Mouse (Mus musculus) lung, adult 2 months (tissue): ENCODE data around the gene Hyal1. TPM values are rescaled to one million over a fixed set of nuclear protein-coding genes. Genes with fewer than 3 reads are reported as not detected.
"Not testable (repeated sequence)": the region's sequence is repeated elsewhere in the genome, so short reads cannot be mapped to it uniquely, and the experiment has no call there.

ENCODE experiments used
- DNase-seq: peaks from one replicate; pipeline ENCODE4 v3.0.0; 2022
- H3K4me1 ChIP-seq: fragments of 200-500 bp; 2 replicates; pipeline ENCODE4 v1.6.1; 2011; ENCODE audit warnings: low read length; ENCODE audit not compliant: control insufficient read depth, insufficient read depth
- H3K4me3 ChIP-seq: fragments of 200-500 bp; replicated peaks from 2 replicates; pipeline ENCODE3; 2011; ENCODE audit warnings: low read depth, mild to moderate bottlenecking, control low read depth, low read length; ENCODE audit errors: extremely low read depth
- CTCF ChIP-seq: fragments of 200-500 bp; IDR thresholded peaks from 2 replicates; pipeline ENCODE4 v1.5.1; 2011; ENCODE audit warnings: mild to moderate bottlenecking, low read length, control low read depth; ENCODE audit not compliant: insufficient read depth
- POLR2A ChIP-seq: fragments of 200-500 bp; IDR thresholded peaks from 2 replicates; pipeline ENCODE4 v1.6.1; 2011; ENCODE audit warnings: low read depth, mild to moderate bottlenecking, control low read depth, low read length, borderline replicate concordance; ENCODE audit errors: extremely low read depth
- WGBS: fragments of 180-500 bp; shearing (Covaris S2); methylation state at CpG from one replicate; pipeline ENCODE4 v1.1.7; 2018; 5-methylcytosine and 5-hydroxymethylcytosine counted together
- polyA plus RNA-seq: library from polyadenylated mRNA; depleted of rRNA; stranded (reverse); fragments of >200 nt; gene quantifications from 2 replicates; pipeline ENCODE4 v1.2.3, GENCODE M21; 2012

Hyal1 gene
- polyA plus RNA-seq, 1 experiment, result 26.5 TPM

DNA sequence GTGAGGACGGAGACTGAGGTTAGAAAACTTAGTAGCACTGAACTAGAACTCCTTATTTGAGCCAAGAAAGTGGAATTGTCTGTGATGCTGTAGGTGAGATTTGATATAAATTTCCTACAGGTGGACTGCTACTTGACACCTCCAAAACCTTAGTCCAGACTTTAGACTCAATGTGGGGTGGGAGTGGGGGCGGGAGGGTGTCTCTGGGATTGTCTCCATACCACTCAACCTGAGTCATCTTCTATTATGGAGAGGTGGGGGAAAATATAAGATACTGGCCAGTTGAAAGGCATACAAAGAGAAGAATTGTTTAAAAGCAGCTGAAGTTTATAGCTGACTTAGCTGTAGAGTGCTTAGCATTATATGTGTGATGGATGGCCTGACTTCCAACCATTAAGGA lies 21.0 kb upstream of the Hyal1 start:
- no peak for TF ChIP-seq POLR2A
- TF ChIP-seq CTCF, result no peak
- Histone ChIP-seq H3K4me1 (peaks cover 16% of the 10 kb centered on the region), H3K4me3 (peak overlapping the region; percentile 94)
- no peak for DNase-seq
- WGBS, result 15% methylated on average over 2 of the region's 2 CpGs

DNA sequence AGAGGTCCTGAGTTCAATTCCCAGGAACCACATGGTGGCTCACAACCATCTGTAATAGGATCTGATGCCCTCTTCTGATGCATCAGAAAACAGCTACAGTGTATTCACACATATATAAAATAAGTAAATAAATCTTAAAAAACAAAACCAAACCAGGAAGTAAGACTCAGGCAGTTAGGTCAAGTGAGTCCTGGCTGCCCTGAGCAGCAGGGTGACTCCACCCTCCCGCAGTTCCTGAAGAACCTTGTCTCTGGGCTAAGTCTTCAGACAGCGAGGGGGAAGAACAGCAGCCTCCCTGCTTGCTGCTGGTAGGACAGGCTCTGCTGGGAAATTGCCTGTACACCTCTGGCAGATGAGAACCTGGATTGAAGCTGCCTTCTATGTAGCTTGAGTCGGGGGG lies 20.4 kb upstream of the Hyal1 start:
- peaks cover 11% of the 10 kb centered on the region for H3K4me1 ChIP-seq
- 32% methylated on average over 3 of the region's 3 CpGs for whole genome bisulfite sequencing
- DNase-seq, result no peak
- H3K4me3 ChIP-seq, result no peak overlapping the region
- no peak for TF ChIP-seq CTCF
- no peak for TF ChIP-seq POLR2A

DNA sequence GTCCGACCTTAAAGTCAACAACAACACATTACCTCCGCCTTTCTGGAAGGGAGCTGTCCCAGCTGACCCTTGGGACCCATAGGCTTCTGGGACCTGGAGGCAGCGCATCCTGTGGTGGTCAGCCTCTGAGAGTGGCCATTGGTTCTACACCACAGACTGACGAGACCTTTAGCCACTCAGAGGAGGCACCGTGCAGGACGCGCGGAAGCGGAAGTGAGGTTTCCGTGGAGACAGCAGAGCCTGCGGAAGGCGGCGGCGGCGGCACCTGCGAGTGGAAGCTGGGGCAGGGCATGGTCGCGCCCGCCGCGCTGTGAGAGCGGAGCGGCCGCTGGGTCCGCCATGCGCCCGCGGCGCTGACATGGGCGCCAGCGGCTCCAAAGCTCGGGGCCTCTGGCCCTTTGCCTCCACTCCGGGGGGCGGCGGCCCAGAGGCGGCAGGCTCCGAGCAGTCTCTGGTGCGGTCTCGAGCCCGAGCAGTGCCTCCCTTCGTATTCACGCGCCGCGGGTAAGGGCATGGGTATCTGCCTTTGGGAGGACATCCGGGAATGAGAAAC lies 13.6 kb upstream of the Hyal1 start, which contains the start of gene Tusc2:
TSS of gene Tusc2 (plus strand) at position 227 of the 553 bp plus-strand sequence.
- Histone ChIP-seq H3K4me1 (peaks cover 6% of the 10 kb centered on the region), H3K4me3 (peak within 1 kb of the TSS; percentile 73)
- DNase-seq, result peak; percentile 92
- under 1% methylated on average over 44 of the region's 46 CpGs for WGBS
- no peak for TF ChIP-seq CTCF
- TF ChIP-seq POLR2A, result peak; percentile 82; the same call in 1 of the 2 replicates

DNA sequence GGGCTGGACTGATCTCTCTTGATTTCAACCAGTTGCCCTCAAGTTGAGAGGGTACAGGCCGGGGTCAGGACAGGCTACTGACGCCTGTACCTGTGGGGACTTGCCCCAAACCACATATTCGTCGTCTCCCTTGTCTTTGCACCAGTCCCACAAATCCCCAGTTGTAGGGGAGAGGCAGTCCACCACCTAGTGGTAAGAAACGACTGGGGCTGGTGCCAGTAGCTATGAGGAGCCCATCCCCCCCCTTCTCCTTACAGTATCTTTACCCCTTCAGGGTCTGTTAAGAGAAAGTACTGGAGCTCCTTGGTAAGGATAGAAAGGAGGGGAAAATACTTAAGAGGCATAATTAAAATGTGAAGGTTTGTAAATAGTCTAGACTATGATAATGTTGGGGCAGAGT lies 11.2 kb upstream of the Hyal1 start:
- Histone ChIP-seq H3K4me3 (peak overlapping the region; percentile 60), H3K4me1 (peaks cover 13% of the 10 kb centered on the region)
- 0 out of 2 replicates have a peak, but pooled peaks have one; percentile 15 for TF ChIP-seq CTCF
- DNase-seq, result not testable (repeated sequence)
- WGBS, result 35% methylated on average over 5 of the region's 5 CpGs

DNA sequence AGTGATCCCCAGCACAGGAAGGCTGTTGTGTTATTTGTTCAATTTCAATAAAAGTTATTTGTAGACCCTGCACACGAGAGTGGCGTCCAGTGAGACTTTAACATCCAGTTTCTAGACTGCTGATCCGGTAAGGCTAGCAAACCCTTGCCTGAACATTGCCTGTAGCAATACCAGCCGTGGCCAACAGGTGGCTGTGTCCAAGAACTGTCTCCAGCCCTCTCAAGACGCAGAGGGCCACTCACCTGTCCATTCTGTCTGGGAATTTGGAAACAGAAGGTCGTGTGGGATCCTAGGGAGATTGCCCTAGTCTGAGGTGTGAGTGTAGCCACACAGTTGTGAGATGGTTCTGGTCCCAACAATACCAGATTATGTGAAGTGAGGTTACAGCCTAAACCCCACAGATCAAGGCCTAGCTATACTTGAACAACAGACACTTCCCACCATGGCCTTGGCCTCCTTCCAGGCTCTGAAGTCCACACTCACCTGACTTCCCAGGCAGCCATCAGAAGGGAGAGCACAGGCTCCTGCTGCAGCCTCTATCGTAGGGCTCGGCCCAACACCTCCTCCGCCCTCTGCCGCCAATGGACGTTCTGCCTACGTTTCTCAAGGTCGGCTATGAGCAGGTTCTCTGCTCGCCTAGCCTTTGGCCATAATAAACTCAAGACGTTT lies 10.6 kb upstream of the Hyal1 start:
- TF ChIP-seq CTCF (peak; percentile 97), POLR2A (peak; percentile 59)
- 29% methylated on average over 15 of the region's 15 CpGs for WGBS
- Histone ChIP-seq H3K4me1 (peaks cover 17% of the 10 kb centered on the region), H3K4me3 (peak overlapping the region; percentile 76)
- DNase-seq, result peak; percentile 92

DNA sequence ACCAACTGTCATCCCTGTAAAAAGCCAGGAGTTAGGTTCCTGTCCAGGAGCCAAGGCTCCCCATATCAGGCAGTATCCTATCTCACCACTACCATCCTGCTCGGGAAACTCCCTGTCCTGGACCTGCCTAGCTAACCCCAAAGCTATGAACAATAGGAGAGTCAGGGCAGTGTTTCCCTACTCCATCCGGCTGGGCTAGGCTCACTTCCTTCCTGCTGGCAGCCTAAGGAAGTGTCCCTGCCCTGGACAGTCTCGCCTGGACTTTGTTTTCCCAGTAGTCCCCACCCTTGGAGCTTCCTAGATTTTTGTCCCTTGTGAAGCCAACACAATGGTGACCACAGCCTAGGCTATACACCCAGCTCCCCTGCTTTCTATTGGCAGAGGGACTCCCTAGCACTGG lies 9.9 kb upstream of the Hyal1 start:
- 38% methylated on average over 3 of the region's 3 CpGs for WGBS
- peak overlapping the region; percentile 76 for H3K4me3 ChIP-seq
- TF ChIP-seq CTCF, result no peak
- peak; percentile 51; the same call in 1 of the 2 replicates for TF ChIP-seq POLR2A
- peak; percentile 48 for DNase-seq
- H3K4me1 ChIP-seq, result peaks cover 17% of the 10 kb centered on the region

DNA sequence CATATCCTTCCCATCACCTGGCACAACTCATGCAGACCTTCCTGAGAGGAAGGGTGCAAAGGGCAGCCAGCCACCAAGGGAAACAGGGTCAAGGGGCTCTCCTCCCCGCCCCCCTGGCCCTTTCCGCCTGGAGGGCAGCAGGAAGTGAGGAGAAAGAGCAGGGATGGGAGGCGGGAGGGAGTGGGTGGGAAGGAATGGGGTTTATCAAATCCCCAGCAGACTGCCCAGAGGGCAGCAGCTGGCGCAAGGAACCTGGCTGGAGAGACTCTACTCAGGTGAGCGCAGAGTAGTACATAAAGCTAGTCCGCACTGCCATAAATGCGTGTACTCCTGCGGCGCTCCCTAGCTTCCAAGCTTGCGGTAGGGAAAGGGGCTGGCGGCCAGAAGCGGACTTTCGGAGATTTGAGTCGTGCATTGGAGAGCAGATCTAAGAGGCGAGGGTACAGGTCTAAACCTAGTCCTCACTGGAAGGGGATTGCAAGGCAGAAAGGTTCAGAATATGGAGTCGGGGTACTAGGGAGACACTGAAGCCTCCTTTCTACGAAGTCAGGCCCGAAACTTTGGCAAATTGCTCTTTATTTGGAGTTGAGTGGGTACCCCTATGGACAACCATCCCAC lies 8.9 kb upstream of the Hyal1 start, which contains the start of gene Hyal2:
TSS of gene Hyal2 (plus strand) at position 244 of the 618 bp plus-strand sequence.
- 25% methylated on average over 18 of the region's 18 CpGs for WGBS
- TF ChIP-seq POLR2A, result peak; percentile 85; the same call in 1 of the 2 replicates
- no peak for TF ChIP-seq CTCF
- peak; percentile 49 for DNase-seq
- peak within 1 kb of the TSS; percentile 91 for H3K4me3 ChIP-seq
- peaks cover 20% of the 10 kb centered on the region for H3K4me1 ChIP-seq

DNA sequence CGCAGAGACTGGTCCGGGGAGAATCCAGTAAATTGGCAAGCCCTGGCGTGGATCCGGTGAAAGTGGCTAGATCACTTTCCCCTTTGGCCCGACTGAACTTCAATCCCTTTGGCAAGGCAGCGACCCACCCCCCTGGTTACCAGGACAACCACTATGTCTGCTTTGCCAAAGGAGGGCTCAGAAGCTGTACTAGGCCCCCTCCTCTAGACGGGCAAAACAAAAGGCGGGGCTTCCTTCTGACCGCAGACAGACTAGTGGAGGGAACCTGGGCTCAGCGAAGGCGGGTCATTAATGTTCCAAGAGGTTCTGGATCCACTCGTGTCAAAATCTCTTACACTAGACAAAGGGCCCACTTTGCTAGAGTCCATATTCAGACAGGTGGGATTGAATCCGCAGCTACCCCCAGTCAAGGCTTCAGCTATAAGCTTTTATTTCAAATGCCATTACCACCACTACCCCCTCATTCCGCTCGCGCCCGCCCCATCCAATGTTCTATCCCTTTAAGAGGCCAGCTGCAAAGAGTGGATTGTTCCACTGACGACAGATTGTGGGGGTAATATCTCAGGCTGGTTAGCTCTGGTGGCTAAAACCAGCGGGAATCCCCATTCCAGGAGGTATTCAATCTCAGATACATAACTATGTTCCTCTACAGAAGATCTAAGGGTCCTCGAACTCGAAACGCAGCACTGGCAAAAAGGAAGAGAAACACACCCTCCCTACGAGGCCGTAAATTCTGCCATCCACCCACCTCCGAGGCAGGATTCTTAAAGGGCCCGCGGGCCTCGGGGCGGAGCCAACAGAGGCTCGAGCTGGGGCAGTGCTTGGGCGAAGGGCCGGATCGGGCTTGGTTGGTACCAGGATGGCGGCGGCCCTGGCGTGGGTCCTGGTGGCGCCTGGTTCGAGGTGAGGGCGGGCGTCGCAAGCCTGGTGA lies 8.1 kb upstream of the Hyal1 start:
- DNase-seq, result peak; percentile 85
- peaks cover 20% of the 10 kb centered on the region for H3K4me1 ChIP-seq
- peak overlapping the region; percentile 91 for H3K4me3 ChIP-seq
- WGBS, result under 1% methylated on average over 41 of the region's 41 CpGs
- TF ChIP-seq CTCF (no peak), POLR2A (no peak; the same call in 1 of the 2 replicates)

DNA sequence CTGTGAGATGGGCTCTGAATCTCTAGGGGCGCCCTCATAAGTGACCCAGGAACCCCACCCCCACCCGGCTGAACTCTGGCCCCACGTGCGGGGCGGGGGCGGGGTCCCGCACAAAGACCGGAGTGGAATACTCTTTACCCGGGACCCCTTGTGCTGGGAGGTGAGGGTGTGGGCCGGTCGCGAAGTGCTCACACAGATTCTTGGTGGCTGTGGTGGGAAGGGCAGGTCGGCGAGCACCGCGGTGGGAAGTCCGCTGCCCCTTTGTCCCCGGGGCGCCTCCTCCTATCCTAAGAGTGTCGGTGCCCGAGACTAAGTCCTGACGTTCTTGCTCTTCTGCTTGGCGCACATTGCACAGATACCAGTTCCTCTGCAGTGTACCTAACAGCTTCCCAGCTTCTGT lies 7.5 kb upstream of the Hyal1 start:
- peak overlapping the region; percentile 91 for H3K4me3 ChIP-seq
- no peak for DNase-seq
- under 1% methylated on average over 23 of the region's 23 CpGs for WGBS
- no peak for TF ChIP-seq CTCF
- TF ChIP-seq POLR2A, result no peak
- peaks cover 16% of the 10 kb centered on the region for H3K4me1 ChIP-seq
